Mouse (Mus musculus): ENCODE results near the gene Fitm2. TPM values are rescaled to one million over a fixed set of nuclear protein-coding genes. Genes with fewer than 3 reads are reported as not detected.

Gene Fitm2
- 9.1 and 18.7 TPM in 2 replicates for polyA plus RNA-seq (2015; fragmentation: Nextera tagmentation; extraction: Ambion mirVana)

DNA sequence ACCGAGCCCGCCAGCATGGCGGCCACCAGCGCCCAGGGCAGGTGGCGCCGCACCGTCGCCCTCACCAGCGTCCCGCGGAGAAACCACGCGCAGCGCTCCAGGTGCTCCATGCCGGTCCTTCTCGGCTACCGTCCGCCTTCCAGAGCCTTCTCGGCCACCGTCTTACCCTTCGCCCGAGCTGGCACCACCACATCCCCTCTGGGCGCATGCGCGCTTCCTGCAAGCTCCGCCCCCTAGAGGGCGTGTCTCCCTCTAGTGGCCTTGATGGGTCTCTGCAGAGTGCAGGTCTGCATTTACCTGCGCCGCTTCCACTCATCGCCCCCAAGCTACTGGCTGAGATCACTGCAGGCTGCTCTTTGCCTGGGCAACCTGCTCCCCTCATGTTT, at the start of gene Fitm2:
TSS of gene Fitm2 (minus strand) at position 164 of the 386 bp plus-strand sequence.

DNA sequence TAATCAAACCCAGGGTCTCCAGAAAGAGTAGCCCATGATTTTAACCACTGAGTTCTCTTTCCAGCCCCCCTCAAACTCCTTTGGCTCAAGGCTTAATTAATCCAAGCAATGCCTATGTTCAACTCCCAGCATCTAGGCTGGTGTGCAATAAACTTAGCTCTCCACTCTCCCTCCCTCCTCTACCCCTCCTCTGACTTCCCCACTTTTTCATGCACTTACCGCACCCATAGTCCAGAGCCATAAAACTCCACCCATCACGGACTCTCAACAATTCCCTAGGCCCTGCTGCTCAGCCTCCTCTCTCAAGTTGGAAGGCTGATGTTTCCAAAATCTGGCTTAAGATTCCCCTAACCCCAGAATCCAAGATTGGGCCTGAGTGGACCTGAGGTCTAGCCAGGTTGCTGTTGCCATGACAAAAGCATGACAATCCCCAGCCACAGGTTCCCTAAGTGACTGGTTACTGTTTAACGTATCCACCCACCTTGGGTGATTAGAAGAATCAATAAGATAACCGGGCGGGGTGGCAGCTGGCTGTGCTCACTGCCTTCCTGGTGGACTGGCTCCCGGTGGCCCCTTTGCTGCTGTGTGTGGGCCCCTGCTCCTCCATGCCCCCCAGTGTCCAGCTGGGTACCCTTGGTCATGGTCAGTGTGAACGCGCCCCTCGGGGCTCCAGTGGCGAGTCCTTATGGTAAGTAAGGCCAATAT, 34.0 kb upstream of the Fitm2 start, which contains the start of gene Hnf4a:
TSS of gene Hnf4a (plus strand) at position 509 of the 705 bp plus-strand sequence.

DNA sequence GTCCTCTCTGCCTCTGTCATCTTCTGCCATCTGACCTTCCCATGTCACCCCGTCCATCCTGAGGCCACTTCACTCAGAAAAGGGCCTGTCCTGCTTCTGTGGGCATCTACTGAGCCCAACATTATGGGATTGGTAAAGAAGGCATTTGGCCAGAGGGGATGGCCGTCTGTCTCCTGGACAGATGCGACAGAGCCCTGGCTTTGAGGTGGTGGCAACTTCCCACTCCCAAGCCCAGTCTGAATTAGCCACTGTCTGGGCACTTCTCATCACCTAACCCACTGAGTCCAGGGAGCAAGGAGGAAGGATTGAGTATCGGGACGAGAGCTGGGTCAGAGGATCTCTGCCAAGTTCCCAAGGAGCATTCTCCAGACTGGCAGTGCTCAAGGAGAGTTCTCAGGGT, 19.6 kb upstream of the Fitm2 start, which contains the start of gene R3hdml:
TSS of gene R3hdml (plus strand) at position 301 of the 400 bp plus-strand sequence.

DNA sequence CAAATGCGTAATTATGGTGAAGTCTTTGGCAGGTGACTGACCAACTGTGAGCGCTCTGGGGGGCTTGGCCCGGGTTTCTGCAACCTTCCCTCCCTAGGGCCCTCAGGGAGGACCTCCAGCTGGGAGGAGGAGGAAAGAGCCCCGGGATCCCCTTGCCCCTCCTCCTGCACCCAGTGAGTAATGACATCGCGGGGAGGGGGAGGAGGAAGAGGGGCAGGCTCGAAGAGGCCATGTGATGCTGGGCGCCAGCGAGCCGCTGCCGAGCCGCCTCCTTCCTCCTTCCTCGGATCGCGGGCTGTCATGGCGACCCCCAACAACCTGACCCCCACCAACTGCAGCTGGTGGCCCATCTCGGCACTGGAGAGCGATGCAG, 34.2 kb downstream of the Fitm2 start, which contains the start of gene Gdap1l1:
TSS of gene Gdap1l1 (plus strand) at position 231 of the 373 bp plus-strand sequence.

DNA sequence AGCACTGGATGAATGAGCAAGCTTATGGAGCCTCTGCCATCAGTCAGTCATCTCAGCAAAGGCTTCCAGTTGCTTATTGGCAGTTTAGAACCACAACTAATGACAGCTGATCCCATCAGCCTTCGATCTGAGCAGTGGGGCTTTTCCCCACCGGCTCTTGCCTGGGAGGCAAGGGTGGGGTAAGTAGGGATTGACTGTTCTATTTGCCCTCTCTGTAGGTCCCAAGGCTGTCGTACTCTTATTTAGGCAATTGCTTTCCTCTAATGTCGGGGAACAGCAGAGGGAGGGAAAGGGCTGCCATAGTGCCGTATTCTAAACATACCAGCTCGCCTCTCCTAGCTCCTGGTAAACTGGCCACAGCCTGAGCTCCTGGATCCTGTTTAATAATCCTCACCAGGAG, 47.8 kb downstream of the Fitm2 start, which contains the start of gene Oser1:
TSS of gene Oser1 (minus strand) at position 101 of the 400 bp plus-strand sequence.

Other genes with a start within 250 kb of the Fitm2 start
- gene Jph2, start 74.6 kb downstream of the Fitm2 start, polyA plus RNA-seq (2015; fragmentation: Nextera tagmentation; extraction: Ambion mirVana) = 1.9 and 2.5 TPM in 2 replicates
- 60.5 and 68.4 TPM in 2 replicates for gene Oser1, start 47.9 kb downstream of the Fitm2 start, polyA plus RNA-seq (2015; fragmentation: Nextera tagmentation; extraction: Ambion mirVana)
- 11.5 and 20.5 TPM in 2 replicates for gene Gdap1l1, start 34.2 kb downstream of the Fitm2 start, polyA plus RNA-seq (2015; fragmentation: Nextera tagmentation; extraction: Ambion mirVana)
- 0.16 and 0.25 TPM in 2 replicates for gene R3hdml, start 19.7 kb upstream of the Fitm2 start, polyA plus RNA-seq (2015; fragmentation: Nextera tagmentation; extraction: Ambion mirVana)
- 0.75 and 1.8 TPM in 2 replicates for gene Hnf4a, start 34.2 kb upstream of the Fitm2 start, polyA plus RNA-seq (2015; fragmentation: Nextera tagmentation; extraction: Ambion mirVana)
- 11.5 and 13.9 TPM in 2 replicates for gene Ttpal, start 129.7 kb upstream of the Fitm2 start, polyA plus RNA-seq (2015; fragmentation: Nextera tagmentation; extraction: Ambion mirVana)
- 83.9 and 126 TPM in 2 replicates for gene Serinc3, start 172.5 kb upstream of the Fitm2 start, polyA plus RNA-seq (2015; fragmentation: Nextera tagmentation; extraction: Ambion mirVana)
- 146 and 150 TPM in 2 replicates for gene Pkig, start 185.8 kb upstream of the Fitm2 start, polyA plus RNA-seq (2015; fragmentation: Nextera tagmentation; extraction: Ambion mirVana)